Mouse (Mus musculus) embryonic facial prominence, embryonic 15.5 days (tissue): ENCODE measurements around the gene Ganc. TPM values are rescaled to one million over a fixed set of nuclear protein-coding genes. Genes with fewer than 3 reads are reported as not detected.

Experiments
- ATAC-seq: fragments of 200-750 bp; cut with Nextera tagmentation; 2 replicates; pipeline ENCODE4 v1.8.0; 2017; ENCODE audit warnings: low read depth, moderate TSS enrichment; ENCODE audit not compliant: insufficient number of reproducible peaks, low FRiP score, low TSS enrichment
- H3K27ac ChIP-seq: fragments of 300-500 bp; sonication (generic); replicated peaks from 2 replicates; pipeline ENCODE4 v1.5.1; 2015; ENCODE audit warnings: mild to moderate bottlenecking, inconsistent platforms
- H3K27me3 ChIP-seq: fragments of 300-500 bp; sonication (generic); 2 replicates; pipeline ENCODE4 v1.6.1; 2015; ENCODE audit warnings: inconsistent platforms
- H3K36me3 ChIP-seq: fragments of 300-500 bp; sonication (generic); 2 replicates; pipeline ENCODE4 v1.6.1; 2015; ENCODE audit warnings: mild to moderate bottlenecking, inconsistent platforms
- H3K4me1 ChIP-seq: fragments of 300-500 bp; sonication (generic); 2 replicates; pipeline ENCODE4 v1.6.1; 2015; ENCODE audit warnings: inconsistent platforms
- H3K4me2 ChIP-seq: fragments of 300-500 bp; sonication (generic); replicated peaks from 2 replicates; pipeline ENCODE4 v1.6.1; 2015; ENCODE audit warnings: mild to moderate bottlenecking, inconsistent platforms
- H3K4me3 ChIP-seq: fragments of 300-500 bp; sonication (generic); replicated peaks from 2 replicates; pipeline ENCODE4 v1.5.1; 2015; ENCODE audit warnings: mild to moderate bottlenecking, inconsistent platforms
- H3K9ac ChIP-seq: fragments of 300-500 bp; sonication (generic); 2 replicates; pipeline ENCODE4 v1.6.1; 2015; ENCODE audit warnings: inconsistent platforms
- H3K9me3 ChIP-seq: fragments of 300-500 bp; sonication (generic); replicated peaks from 2 replicates; pipeline ENCODE4 v1.6.1; 2016; ENCODE audit warnings: inconsistent platforms
- whole genome bisulfite sequencing: fragments of 180-500 bp; shearing (Covaris S2); methylation state at CpG from one replicate; pipeline ENCODE4 v1.1.7; 2015; 5-methylcytosine and 5-hydroxymethylcytosine counted together
- polyA plus RNA-seq: library from polyadenylated mRNA; unstranded; fragments of >200 nt; fragmentation: Nextera tagmentation; extraction: Ambion mirVana; gene quantifications from 2 replicates; pipeline ENCODE4 v1.2.1, GENCODE M21; 2015

Ganc gene
- polyA plus RNA-seq = 10.3 and 11.1 TPM in 2 replicates

GRCm38 (mm10) chr2:120403653-120403985 lies at the start of gene Ganc:
Ganc (plus strand) TSS chr2:120403896.
- peaks cover 10% of the 10 kb centered on the region; the same call in 1 of the 2 replicates for H3K4me1 ChIP-seq
- ATAC-seq = peak; percentile 77
- no peaks in the 10 kb centered on the region for H3K27me3 ChIP-seq
- peak within 1 kb of the TSS; percentile 97 for H3K27ac ChIP-seq
- H3K4me2 ChIP-seq = peak within 1 kb of the TSS; percentile 72
- no peaks in the 10 kb centered on the region for H3K36me3 ChIP-seq
- peak within 1 kb of the TSS; percentile 69 for H3K9ac ChIP-seq
- H3K9me3 ChIP-seq = no peaks in the 10 kb centered on the region
- under 1% methylated on average over 17 of the region's 17 CpGs for WGBS
- H3K4me3 ChIP-seq = peak within 1 kb of the TSS; percentile 90

GRCm38 (mm10) chr2:120360425-120360824 lies 43.3 kb upstream of the Ganc start:
- Histone ChIP-seq H3K27me3 (no peaks in the 10 kb centered on the region), H3K4me3 (no peak overlapping the region), H3K27ac (no peak overlapping the region), H3K4me1 (no peaks in the 10 kb centered on the region), H3K36me3 (peaks cover 69% of the 10 kb centered on the region), H3K4me2 (no peak overlapping the region), H3K9ac (no peak overlapping the region), H3K9me3 (no peaks in the 10 kb centered on the region)
- ATAC-seq = no peak
- 85% methylated on average over 1 of the region's 1 CpGs for WGBS

GRCm38 (mm10) chr2:120366501-120366900 lies 37.2 kb upstream of the Ganc start:
- Histone ChIP-seq H3K27ac (no peak overlapping the region), H3K4me1 (no peaks in the 10 kb centered on the region), H3K4me3 (no peak overlapping the region), H3K4me2 (no peak overlapping the region), H3K27me3 (no peaks in the 10 kb centered on the region), H3K9me3 (no peaks in the 10 kb centered on the region), H3K9ac (no peak overlapping the region), H3K36me3 (peaks cover 63% of the 10 kb centered on the region)
- 66% methylated on average over 3 of the region's 3 CpGs for WGBS
- no peak for ATAC-seq

GRCm38 (mm10) chr2:120367416-120368207 lies 36.1 kb upstream of the Ganc start:
- no peak for ATAC-seq
- Histone ChIP-seq H3K9ac (no peak overlapping the region), H3K36me3 (peaks cover 62% of the 10 kb centered on the region), H3K27ac (no peak overlapping the region), H3K9me3 (no peaks in the 10 kb centered on the region), H3K4me2 (no peak overlapping the region), H3K27me3 (no peaks in the 10 kb centered on the region), H3K4me3 (no peak overlapping the region), H3K4me1 (no peaks in the 10 kb centered on the region)
- 91% methylated on average over 4 of the region's 4 CpGs for WGBS

GRCm38 (mm10) chr2:120373858-120374257 lies 29.8 kb upstream of the Ganc start:
- Histone ChIP-seq H3K4me3 (no peak overlapping the region), H3K36me3 (peaks cover 60% of the 10 kb centered on the region), H3K4me2 (no peak overlapping the region), H3K9ac (no peak overlapping the region), H3K4me1 (no peaks in the 10 kb centered on the region), H3K27ac (no peak overlapping the region), H3K27me3 (no peaks in the 10 kb centered on the region), H3K9me3 (no peaks in the 10 kb centered on the region)
- no peak for ATAC-seq
- whole genome bisulfite sequencing = 76% methylated on average over 4 of the region's 4 CpGs

- Histone ChIP-seq H3K27me3 (no peaks in the 10 kb centered on the region), H3K36me3 (peaks cover 47% of the 10 kb centered on the region), H3K4me1 (no peaks in the 10 kb centered on the region), H3K9me3 (no peaks in the 10 kb centered on the region), H3K4me3 (no peak overlapping the region), H3K4me2 (no peak overlapping the region), H3K27ac (no peak overlapping the region), H3K9ac (no peak overlapping the region)
- ATAC-seq = no peak
- WGBS = 89% methylated on average over 1 of the region's 1 CpGs
Measured at GRCm38 (mm10) chr2:120386264-120386663, 17.4 kb upstream of the Ganc start.

- H3K4me1 ChIP-seq = no peaks in the 10 kb centered on the region
- no peak for ATAC-seq
- H3K9ac ChIP-seq = no peak overlapping the region
- no peak overlapping the region for H3K27ac ChIP-seq
- WGBS = 74% methylated on average over 1 of the region's 1 CpGs
- H3K4me2 ChIP-seq = no peak overlapping the region
- no peak overlapping the region for H3K4me3 ChIP-seq
- H3K27me3 ChIP-seq = no peaks in the 10 kb centered on the region
- H3K36me3 ChIP-seq = peaks cover 47% of the 10 kb centered on the region
- no peaks in the 10 kb centered on the region for H3K9me3 ChIP-seq
Measured at GRCm38 (mm10) chr2:120387291-120387690, 16.4 kb upstream of the Ganc start.

- Histone ChIP-seq H3K4me3 (no peak overlapping the region), H3K4me2 (no peak overlapping the region), H3K27me3 (no peaks in the 10 kb centered on the region), H3K27ac (no peak overlapping the region), H3K36me3 (peaks cover 45% of the 10 kb centered on the region), H3K9ac (no peak overlapping the region), H3K9me3 (no peaks in the 10 kb centered on the region), H3K4me1 (no peaks in the 10 kb centered on the region)
- 81% methylated on average over 3 of the region's 3 CpGs for WGBS
- ATAC-seq = no peak
Measured at GRCm38 (mm10) chr2:120389376-120389775, 14.3 kb upstream of the Ganc start.

- Histone ChIP-seq H3K4me3 (no peak overlapping the region), H3K4me2 (no peak overlapping the region), H3K36me3 (peaks cover 52% of the 10 kb centered on the region), H3K27ac (no peak overlapping the region), H3K9me3 (no peaks in the 10 kb centered on the region), H3K9ac (no peak overlapping the region), H3K27me3 (no peaks in the 10 kb centered on the region), H3K4me1 (no peaks in the 10 kb centered on the region)
- WGBS = 92% methylated on average over 1 of the region's 1 CpGs
- no peak for ATAC-seq
Measured at GRCm38 (mm10) chr2:120390934-120391333, 12.8 kb upstream of the Ganc start.

- H3K36me3 ChIP-seq = peaks cover 58% of the 10 kb centered on the region
- no peak overlapping the region for H3K4me3 ChIP-seq
- ATAC-seq = no peak
- H3K27me3 ChIP-seq = no peaks in the 10 kb centered on the region
- H3K4me2 ChIP-seq = no peak overlapping the region
- no peak overlapping the region for H3K27ac ChIP-seq
- H3K9me3 ChIP-seq = no peaks in the 10 kb centered on the region
- H3K9ac ChIP-seq = no peak overlapping the region
- no peaks in the 10 kb centered on the region for H3K4me1 ChIP-seq
Measured at GRCm38 (mm10) chr2:120392406-120392805, 11.3 kb upstream of the Ganc start.

GRCm38 (mm10) chr2:120397951-120398350 lies 5.7 kb upstream of the Ganc start:
- no peaks in the 10 kb centered on the region for H3K9me3 ChIP-seq
- 83% methylated on average over 1 of the region's 1 CpGs for WGBS
- H3K4me2 ChIP-seq = no peak overlapping the region
- H3K27ac ChIP-seq = no peak overlapping the region
- ATAC-seq = no peak
- peaks cover 36% of the 10 kb centered on the region for H3K36me3 ChIP-seq
- H3K4me1 ChIP-seq = peaks cover 4% of the 10 kb centered on the region; the same call in 1 of the 2 replicates
- H3K9ac ChIP-seq = no peak overlapping the region
- H3K4me3 ChIP-seq = no peak overlapping the region
- no peaks in the 10 kb centered on the region for H3K27me3 ChIP-seq

- no peaks in the 10 kb centered on the region for H3K27me3 ChIP-seq
- H3K9me3 ChIP-seq = no peaks in the 10 kb centered on the region
- H3K4me2 ChIP-seq = peak overlapping the region; percentile 72
- no peak for ATAC-seq
- no peak overlapping the region for H3K9ac ChIP-seq
- 34% methylated on average over 3 of the region's 3 CpGs for WGBS
- H3K27ac ChIP-seq = no peak overlapping the region
- peak overlapping the region; percentile 90 for H3K4me3 ChIP-seq
- H3K4me1 ChIP-seq = peaks cover 10% of the 10 kb centered on the region; the same call in 1 of the 2 replicates
- 0 out of 2 replicates have a peak, but pooled peaks cover 4% of the 10 kb centered on the region for H3K36me3 ChIP-seq
Measured at GRCm38 (mm10) chr2:120402813-120403212, 883 bp upstream of the Ganc start.
